Mouse (Mus musculus): ENCODE measurements around the gene Spata16. TPM values are rescaled to one million over a fixed set of nuclear protein-coding genes. Genes with fewer than 3 reads are reported as not detected.

Spata16 gene
- total RNA-seq, 2 experiments from 2014 or later, result not detected

DNA sequence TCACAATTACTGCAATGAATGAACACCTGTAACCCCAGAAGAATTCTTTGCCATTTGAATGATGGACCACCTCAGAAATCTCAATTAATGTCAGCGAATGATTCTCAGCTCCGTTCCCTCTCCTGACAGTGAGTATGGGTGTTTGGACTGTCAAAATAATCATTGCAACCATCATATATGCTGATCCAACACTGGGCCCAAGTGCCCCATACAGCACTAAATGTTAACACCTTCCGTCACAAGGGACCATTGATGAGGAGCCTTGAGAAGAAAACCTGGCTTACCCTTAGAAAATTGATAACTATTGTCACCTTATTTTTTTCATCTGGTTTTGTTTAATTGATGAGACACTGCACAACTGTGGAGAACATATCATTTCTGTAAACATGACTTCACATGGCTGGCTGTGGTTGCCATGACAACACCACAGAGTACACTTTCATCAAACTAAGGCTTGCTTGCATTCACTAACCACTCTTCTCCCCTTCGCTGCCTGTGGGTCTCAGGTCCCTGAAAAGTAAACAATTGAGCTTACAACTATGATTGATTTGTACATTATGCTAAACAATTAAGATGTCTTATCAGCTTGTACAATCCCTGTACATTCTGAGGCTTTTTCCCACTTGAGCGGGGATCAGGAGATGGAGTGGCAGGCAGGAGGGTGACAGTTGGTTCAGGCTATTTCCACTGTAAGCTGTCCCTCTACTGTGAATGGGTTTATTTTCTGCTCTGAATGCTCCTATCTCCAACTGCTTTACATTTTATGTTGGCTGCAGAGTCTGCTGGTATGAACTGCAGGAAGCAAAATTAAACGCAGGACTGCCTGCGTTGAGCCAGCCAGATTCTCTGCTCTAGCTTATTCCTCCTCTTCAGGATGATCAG, 189.8 kb downstream of the Spata16 start:
- intact Hi-C loops (cut with DNase I), result no loop called here
- DNase-seq, result no peak

- intact Hi-C loops (cut with DNase I), result no loop called here
Observed at GRCm38 (mm10) chr3:26832954-26833353, 195.5 kb downstream of the Spata16 start.

DNA sequence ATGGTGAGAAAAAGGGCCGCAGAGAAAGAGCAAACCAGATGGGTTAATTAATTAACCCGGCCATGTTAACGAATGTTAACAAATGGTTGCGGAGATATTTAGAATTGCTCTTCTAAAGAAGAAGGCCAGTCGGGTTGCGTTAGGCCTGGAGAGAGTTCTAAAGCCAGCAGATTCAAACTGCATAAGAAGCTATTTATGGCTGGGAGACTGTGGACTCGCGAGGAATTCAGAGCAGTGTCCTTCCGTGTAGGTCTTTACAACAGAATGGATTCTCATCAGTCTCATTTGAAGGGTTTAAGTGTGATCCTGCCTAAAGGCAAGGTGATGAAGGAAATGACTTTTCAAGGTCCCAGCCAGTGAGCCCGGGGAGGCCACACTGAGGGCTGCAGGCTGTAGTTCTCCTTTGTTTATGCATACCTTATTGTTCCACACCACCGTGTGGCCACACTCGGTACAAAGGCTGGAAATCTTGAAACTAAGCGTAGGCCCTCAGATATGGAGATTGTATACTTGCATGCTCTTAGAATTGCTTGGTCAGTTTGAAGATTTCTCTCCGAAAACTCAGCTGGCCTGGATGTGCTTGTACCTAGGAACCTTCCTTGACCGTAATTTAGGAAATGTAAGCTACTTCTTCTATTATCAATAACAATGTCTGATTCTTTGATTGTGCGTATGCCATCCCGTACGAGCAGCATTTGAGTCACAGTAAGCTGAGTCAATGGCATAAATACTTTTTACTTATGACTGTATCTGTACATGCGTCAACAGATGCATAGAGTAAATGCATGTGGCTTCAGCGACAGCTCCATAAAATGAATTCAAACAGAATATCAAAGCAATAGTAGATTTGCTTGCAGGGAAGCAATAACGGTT, 197.0 kb downstream of the Spata16 start:
- no peak for DNase-seq
- intact Hi-C loops (cut with DNase I), result no loop called here

More at GRCm38 (mm10) chr3:26832954-26833353, 195.5 kb downstream of the Spata16 start:
- no peak for DNase-seq

DNA sequence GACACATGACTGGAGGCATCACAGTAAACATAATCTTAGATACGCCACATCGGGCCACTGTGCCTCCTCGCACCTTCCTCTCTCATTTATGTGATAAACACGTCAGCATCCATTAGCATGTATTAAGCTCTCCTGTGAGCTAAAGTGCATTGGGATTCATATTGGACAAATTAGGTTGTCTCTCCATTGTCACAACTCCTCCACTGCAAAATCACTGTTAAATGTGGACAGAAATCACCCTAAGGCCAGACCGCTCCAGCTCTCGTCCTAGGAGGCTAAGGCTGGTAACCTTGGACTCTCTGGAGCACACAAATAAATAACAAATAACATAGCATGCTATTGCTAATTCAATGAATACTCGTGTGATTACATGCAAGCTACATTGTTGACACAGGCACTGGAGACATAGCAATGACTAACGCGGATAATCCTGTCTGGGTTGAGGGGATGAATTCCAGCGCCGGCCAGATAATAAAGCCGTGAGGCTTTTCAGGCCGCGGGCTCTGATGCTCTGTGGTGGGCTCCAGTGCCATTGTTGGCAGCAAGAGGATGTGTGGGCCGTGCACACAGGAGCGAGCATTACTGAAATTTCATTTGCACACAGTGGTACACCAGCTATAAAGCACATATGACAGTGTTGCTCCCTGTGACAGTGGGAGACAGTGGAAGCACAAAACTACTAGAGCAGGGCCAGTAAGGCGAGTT, 197.8 kb downstream of the Spata16 start:
- DNase-seq, result no peak
- intact Hi-C loops (cut with DNase I), result no loop called here

- DNase-seq, result no peak
- intact Hi-C loops (cut with DNase I), result no loop called here
Observed at GRCm38 (mm10) chr3:26845041-26845440, 207.6 kb downstream of the Spata16 start.

GRCm38 (mm10) chr3:26847935-26848334, 210.5 kb downstream of the Spata16 start:
- no peak for DNase-seq
- intact Hi-C loops (cut with DNase I), result no loop called here

DNA sequence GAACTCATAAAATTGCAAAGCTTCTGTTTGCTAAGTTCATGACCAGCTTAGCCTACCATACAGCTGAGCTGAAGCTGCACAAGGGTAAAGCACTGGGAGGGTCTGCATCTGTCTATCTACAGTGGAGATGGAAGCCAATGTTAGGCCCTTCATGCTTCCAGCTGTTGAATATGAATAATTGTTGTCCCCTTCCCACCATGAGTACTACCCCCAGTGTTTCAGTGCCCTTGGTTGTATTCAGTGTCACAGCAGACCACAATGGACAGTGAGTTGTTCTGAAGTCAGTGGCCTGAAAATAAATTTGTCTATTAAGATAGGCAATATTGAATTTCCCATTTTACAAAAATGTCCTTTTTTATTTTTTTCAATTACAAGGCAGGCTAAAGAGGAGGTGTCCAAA, 212.8 kb downstream of the Spata16 start:
- intact Hi-C loops (cut with DNase I), result no loop called here
- DNase-seq, result no peak

- DNase-seq, result no peak
- intact Hi-C loops (cut with DNase I), result no loop called here
Observed at GRCm38 (mm10) chr3:26850691-26851563, 213.5 kb downstream of the Spata16 start.

DNA sequence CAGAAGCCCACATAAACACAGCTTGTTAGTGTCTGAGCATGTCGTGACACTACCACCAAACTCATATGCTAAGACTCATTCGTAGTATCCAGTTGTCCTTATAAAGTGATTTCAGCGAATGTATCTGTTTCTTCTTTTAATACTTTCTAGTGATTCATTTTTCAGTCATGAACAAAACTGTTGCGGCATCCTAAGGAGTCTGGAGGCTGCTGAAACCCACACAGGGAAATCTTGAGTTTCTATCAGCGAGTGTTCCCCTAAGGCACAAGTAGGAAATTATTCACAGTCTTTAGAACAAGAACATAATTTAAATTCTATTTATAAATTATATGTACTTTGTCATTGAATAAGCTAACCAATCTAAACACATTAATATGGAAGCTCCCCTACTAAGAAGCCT, 216.1 kb downstream of the Spata16 start:
- intact Hi-C loops (cut with DNase I), result no loop called here
- DNase-seq, result no peak

- intact Hi-C loops (cut with DNase I), result no loop called here
- no peak for DNase-seq
Observed at GRCm38 (mm10) chr3:26874706-26875105, 237.3 kb downstream of the Spata16 start.

DNA sequence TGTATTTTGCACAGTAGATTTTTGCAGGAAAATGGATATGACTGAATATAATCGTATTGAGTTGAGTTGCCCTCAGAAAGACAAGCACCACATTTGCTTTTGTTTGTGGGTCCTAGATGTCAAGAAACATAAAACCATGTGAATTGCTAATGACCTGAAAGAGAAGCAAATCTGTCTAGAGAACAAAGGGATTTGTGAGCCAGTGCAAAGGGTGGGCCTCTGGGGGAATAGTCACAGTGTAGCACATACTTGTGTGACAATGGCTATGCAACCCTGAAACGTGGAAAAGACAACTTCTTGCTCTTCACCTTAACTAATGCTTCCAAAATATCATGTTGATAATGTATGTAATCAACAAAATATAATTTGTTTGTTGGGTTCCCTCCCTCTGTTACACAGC, 239.9 kb downstream of the Spata16 start:
- intact Hi-C loops (cut with DNase I), result no loop called here

GRCm38 (mm10) chr3:26916607-26917006, 279.2 kb downstream of the Spata16 start:
- no peak for DNase-seq
- intact Hi-C loops (cut with DNase I), result no loop called here

More for the DNA sequence above, 239.9 kb downstream of the Spata16 start:
- DNase-seq, result no peak

- intact Hi-C loops (cut with DNase I), result no loop called here
- DNase-seq, result no peak
Observed at GRCm38 (mm10) chr3:26920986-26921385, 283.6 kb downstream of the Spata16 start.

DNA sequence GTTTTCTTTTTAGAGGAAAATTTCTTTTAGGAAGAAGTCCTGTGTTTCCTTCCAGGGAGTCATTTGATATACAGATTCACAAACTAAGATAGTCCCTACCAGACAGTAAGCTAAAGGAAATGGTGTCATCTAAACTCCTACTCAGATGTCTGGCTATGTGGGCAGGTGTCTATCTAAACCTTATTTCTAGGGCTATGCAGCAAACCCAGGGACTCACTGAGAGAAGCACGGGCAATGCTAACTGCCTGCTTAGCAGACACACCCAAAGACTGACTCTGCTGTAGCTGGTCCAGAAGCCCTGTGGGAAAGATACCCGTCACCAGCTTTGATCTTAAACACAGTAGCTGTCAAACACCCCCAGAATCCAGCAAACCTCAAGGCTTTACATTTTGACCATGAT, 284.2 kb downstream of the Spata16 start:
- no peak for DNase-seq
- intact Hi-C loops (cut with DNase I), result no loop called here

- intact Hi-C loops (cut with DNase I), result no loop called here
- no peak for DNase-seq
Observed at GRCm38 (mm10) chr3:26923391-26923790, 286.0 kb downstream of the Spata16 start.

DNA sequence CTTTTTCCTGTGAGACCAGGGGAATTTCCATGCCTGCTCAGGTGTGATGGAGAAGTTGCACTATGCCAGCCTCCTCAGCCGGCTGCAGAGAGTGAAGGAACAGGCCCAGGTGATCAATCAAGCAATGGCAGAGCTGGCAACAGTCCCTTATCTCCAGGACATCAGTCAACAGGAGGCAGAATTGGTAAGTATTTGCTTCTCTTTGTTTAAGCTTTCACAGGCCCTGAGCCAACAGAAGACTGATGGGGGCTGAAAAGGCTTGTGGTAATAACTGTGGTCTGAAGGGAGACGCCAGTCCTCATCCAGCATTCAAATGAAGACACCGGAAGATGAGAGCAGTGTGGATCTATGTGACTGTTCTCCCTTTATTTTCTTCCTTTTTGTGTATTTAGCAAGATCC, 286.8 kb downstream of the Spata16 start:
- no peak for DNase-seq
- intact Hi-C loops (cut with DNase I), result no loop called here

DNA sequence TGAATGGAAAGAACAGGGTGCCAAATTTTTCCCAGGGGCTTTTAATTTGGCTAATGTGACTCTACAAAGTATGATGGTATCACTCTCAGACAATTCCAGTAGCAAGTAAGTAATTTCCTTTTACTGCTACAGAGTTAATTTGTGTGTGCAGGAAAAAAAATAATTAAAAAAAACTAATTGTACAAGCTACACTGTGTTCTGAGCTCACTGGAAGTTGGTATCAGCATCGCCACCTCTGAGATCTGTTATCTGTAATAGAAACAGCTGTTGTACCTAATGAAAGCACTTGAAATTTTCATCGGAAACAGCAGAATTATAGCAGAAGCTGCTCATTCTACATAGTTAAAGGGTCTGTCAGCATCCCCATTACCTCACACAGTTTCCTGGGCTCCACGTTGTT, 295.7 kb downstream of the Spata16 start:
- DNase-seq, result no peak
- intact Hi-C loops (cut with DNase I), result no loop called here

DNA sequence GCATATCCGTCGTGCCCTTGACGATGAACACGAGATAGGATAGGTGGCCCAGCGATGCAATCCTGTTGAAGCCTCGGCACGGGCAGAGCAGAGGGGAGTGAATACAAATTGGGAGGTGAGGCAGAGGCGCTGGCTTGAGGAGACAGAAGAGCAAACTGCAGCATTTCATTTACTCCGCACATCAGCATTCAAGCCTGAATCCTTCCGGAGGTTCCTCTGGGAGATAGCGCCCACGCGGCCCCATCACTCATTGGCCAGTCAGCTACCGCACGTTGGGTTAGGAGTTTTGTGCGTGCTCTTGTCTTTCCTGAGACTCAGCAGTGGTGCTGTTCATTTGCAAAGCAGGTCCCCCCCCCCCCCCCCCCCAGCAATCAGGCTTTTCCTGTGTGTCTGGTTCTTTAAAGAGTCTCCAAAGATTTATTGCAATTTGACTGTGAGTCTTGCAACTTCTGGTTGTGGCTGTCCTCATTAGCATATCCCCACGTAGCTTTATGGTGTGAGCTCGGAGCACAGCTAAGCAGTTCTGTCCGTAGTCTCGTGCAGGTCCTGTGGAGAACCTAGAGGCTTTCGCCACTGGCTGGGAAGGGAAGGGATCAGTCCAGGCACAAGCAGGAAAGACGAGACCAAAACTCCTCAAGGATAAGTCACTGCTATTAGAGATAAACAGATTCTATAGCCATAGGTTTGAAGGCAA, 299.6 kb downstream of the Spata16 start:
- intact Hi-C loops (cut with DNase I), result no loop called here
- no peak for DNase-seq

DNA sequence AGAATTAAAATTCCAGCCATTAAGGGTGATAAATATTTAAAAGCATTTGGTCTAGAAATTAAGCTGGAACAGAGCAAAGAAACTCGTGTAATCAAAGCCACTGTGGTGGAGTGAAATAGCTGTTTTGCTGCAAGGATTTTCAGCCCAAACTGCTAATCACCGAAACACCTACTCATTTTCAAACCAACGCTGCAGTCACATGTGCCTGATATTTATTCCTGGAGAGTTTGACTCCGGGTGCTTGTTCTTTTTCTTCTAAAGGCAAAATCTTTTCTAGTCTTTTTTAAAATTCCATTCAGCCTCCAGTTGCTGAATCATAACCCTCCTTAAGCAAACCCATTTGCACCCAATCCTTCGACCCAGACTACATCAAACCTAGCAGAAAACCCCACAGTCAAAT, 329.4 kb downstream of the Spata16 start:
- intact Hi-C loops (cut with DNase I), result no loop called here
- no peak for DNase-seq

Data from heart, postnatal 36 days (tissue).